Mouse (Mus musculus) liver, adult 2 months (tissue): ENCODE measurements around the gene Sco2.

ENCODE experiments used
- CTCF ChIP-seq: fragments of 200-500 bp; IDR thresholded peaks from 2 replicates; pipeline ENCODE4 v1.5.1; 2011; ENCODE audit warnings: low read depth, low read length, control low read depth
- POLR2A ChIP-seq: fragments of 200-500 bp; IDR thresholded peaks from 2 replicates; pipeline ENCODE4 v1.6.1; 2011; ENCODE audit warnings: low read length, control low read depth; ENCODE audit not compliant: insufficient read depth; ENCODE audit errors: extremely low read depth

- TF ChIP-seq CTCF = no peak
- TF ChIP-seq POLR2A = no peak
These were observed 20.9 kb downstream of the Sco2 start for GRCm38 (mm10) chr15:89352795-89353194.
